Mouse (Mus musculus) ZHBTc4 (cell line): ENCODE results near the gene Serp1.

Experiments used
- DNase-seq: peaks from one replicate; pipeline ENCODE4 v3.0.0-alpha.2; 2011; ENCODE audit warnings: low read depth, low spot score

The Serp1 gene

DNA sequence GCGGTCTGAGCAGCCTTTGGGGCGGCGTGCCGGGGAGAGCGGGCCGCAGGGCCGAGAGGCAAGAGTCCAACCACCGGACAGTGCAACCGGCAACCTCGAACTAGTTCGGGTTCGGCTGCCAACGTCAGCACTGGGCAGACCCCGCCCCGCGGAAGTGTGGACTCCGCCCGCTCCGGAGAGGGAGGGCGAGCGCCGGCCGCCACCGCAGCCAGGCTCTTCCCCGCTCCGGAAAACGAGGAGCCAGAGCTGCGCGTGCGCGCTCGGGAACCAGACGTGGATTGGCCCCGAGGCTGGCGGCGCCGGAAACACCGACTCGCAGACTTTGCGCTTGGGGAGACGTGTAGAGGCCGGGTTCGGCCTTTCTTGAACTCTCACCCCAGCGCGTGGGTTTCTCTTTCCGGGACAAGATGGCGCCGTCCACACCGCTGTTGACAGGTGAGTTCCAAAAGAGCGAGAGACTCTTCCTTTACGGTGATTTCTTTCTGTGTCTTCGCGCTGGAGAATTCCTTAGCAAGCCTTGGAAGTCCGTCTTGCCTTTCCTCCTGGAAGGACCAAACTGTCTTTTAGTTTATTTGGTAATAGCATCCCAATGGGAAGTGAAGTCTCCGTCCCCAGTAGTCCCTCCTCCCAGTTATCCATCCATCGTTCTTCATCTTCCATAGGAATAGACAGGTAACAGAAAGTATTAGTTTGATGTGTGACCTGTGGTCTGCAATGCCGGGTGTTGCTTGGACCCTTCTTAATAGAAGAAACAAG lies at the start of gene Serp1, which contains the start of gene Eif2a:
Gene Serp1, minus strand, starts transcription at position 241 of the 756 bp plus-strand sequence.
Gene Eif2a, plus strand, starts transcription at position 170 of the 756 bp plus-strand sequence.
- DNase-seq: peak; percentile 99

DNA sequence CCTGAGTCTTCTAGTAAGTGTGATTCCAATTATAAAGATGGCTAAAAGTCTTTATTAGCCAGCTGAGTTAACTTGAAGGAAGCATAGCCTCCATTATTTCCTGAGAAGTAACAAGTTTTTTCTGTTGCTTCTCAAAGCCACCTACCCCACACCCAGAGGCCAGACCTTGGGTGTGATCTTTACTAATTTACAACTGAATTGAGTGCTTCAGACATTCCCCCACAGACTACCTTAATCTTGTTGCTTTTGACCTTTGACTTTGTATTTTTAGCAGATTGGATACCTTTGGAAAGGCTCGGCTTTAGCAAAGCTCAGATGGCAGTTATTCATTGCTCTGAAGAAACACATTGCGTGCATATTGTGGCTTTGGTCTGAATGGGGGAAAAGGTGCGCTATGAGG lies 45.1 kb upstream of the Serp1 start:
- peak; percentile 41 for DNase-seq

DNA sequence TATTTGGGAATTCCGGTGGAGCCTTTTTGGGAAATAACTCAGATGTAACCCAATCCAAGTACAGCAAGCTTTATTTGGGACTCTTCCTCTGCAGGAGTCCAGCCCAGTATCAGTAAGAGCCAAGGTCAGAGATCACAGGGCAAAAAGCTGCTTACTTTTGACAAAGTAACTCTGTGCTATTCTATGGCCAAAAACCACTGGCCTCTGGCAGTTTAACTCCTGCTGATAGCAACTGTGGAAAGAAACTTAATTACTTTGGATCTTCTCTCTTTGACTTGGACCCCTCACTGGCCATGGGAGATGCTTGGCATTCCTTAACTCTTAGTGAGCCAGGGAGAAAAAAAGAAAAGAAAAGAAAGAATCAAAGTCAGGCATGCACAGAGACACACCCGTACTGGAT lies 35.7 kb upstream of the Serp1 start:
- DNase-seq: peak; percentile 79

DNA sequence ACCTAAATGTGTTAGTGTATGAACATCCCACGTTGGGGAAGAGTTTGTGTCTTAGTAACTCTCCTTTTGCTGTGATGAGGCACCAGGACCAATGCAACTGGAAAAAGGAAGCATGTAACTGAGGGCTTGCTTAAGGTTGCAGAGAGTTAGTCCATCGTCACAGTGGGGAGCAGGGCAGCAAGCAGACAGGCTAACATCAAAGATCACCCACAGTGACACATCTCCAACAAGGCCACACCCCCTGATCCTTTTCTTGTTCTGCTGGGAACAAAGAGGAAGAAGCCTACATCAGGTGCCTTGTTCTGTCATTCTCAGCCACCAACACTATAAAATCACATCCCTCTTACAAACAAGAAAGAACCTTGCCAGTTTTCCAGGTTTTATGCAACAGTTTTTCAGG lies 34.2 kb upstream of the Serp1 start:
- DNase-seq: no peak

DNA sequence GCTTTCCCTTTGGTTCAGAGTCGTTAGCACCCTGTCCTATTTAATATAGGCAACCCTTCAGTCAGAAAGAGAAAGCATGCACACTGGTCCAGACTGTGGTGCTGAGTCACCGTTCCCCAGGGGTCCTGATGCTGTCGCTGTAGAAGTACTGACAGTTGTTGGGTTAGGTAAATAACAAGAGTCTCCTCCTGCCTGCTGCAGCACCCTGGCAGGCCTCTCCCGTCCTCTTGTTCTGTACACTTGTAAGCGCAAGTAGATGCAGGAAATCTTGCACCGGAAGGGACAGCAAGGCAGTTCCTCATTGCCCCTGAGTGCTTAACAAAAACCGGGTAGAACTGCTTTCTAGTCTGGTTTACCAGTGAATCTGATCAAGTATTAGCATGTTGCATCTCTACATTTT lies 31.0 kb upstream of the Serp1 start:
- DNase-seq: no peak

DNA sequence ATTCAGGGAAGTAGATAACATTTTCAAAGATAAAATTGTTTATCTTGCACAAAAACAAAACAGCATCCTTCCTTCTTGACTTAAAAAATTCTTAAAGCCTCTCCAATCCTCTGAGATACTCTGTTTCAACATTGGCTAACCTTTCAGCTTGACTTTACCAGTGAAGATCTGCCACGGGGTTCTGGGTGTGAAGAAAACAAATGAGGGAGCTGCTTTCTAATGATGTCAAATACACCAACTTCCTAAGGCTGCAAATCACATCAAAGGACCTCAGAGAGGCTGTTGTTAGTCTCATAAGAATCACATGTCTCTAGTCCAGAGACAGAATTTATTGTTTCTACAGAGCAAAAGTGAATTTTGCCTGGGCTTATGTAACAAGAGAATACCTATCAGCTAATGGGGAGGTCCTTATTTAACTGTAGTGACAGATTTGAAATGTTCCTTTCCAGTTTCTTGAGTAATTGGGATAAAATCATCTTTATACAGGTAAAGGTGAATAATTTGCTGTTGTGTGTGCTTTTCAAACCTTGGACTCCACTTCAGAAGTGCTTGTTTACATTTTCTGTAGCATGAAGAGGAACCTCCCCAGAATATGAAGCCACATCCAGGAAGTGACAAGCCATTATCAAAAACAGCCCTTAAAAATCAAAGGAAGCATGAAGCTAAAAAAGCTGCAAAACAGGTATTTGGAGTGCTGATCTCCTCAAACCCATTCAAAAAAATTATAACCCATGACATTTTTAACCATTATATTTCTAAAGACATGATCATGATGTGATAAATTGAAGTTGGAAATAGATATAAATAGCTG lies 26.5 kb upstream of the Serp1 start:
- no peak for DNase-seq

DNA sequence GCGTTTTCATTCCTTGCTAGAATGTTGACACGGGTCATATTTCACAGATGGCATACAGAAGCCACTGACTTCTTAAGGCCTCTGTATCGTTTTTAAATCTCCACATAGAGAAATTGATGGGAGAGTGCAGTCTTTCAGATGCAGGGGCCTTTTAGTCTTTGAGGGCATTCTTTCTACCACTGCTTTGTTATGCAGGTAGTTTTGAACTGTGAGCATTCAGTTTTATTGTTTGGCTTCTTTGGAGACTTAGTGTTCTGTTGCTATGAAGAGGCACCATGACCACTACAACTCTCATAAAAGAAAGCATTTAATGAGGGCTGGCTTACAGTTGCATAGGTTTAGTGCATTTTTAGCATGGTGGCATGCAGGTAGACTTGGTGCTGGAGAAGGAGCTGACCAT lies 10.9 kb upstream of the Serp1 start:
- peak; percentile 47 for DNase-seq

DNA sequence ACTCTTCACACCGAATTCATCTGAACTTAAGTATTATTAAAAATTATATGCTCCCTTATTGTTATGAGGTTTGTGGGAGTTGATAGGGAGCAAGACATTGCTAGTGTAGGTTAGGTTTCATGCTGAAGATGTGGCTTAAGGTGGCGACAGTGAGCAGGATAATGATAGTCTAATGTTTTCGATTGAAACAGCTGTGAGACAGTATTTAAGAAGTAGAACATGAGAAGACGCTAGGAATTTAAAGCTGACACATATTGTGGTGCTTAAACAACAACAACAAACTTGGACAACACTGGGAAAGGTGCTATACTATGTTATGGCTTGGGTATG lies 681 bp upstream of the Serp1 start:
- DNase-seq: peak; percentile 21

DNA sequence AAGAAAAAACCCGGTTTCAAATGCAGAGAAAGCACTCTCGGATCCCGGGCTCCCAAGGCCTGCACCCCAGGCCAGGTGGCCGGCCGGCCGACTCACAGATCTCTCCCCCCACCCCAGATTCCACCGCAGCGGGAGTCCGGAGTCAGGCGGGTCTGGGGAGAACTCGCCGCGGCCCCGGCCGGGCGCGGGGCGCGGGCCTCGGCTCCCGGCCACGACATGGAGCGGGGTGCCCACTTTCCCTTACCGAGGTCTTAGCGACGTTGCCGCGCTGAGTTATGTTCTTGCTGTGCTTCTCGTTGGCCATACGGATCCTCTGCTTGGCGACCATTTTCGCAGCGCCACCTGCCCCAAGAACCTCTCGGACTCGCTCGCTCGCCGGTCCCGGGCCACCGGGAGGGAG lies 526 bp downstream of the Serp1 start:
- peak; percentile 58 for DNase-seq

DNA sequence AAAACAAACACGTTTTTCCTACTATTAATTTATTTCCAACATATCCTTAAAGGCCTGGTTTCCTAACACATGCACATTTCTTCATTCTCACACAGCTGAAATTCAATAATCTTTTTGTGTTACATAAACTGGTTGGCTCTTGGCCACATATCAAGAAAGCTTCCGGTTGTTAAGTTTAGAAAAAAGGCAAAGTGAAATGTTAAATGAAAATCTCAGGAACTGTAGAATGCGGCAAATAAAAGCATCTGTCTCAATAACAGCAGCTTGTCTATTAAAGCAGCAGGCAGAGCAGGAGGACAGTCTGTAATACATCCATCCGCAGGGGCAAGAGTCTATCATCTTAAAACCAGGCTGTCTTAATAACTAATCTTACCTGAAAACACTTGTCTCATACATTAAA lies 1.4 kb downstream of the Serp1 start:
- no peak for DNase-seq

DNA sequence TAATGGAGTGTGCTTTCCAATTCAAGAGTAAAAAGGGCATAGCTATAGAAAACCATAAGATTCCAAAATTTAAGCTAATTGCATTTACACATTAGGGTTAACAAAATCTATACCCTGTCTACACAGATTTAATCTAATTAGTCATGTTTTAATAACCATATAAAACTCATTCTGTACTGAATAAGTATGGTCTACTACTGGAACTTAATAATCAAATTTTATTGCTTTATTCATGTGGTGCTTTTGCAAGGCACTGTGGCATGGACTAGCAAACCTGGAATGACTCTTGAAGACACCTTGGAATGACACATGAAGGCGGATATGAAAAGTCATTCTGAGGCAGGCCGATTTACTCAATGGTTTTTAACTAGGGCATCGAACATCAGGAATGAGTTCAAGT lies 2.3 kb downstream of the Serp1 start:
- DNase-seq: no peak

DNA sequence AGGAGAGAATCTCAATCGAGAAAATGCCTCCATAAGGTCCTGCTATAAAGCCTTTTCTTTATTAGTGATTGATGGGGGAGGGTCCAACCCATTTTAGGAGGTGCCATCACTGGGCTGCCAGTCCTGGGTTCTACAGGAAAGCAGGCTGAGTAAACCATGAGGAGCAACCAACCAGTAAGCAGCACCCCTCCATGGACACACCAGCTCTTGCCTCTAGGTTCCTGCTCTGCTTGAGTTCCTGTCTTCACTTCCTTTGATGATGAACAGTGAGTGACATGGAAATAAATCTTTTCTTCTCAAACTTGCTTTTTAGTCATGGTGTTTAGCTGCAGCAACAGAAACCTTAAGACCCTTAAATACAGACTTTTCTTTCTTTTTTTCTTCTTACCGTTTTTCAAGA lies 4.3 kb downstream of the Serp1 start:
- no peak for DNase-seq

DNA sequence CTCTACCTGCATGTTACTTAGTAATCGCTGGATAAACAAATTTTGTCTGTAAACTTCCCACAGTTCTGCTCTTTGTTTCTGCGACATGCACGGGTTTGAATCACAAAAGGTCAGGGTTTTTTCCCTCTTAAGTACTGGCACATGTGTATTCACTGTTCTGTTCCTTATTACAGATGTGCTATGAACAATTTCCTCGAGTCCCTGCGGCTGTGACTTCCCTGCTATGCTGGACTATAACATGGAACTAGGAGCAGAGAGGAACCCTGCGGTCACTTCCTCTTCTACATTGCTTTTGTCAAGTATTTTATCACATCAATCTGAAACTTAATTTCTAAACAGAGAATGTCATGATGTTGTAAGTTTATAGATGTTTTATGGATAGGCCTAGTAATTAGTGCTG lies 5.4 kb downstream of the Serp1 start:
- no peak for DNase-seq

DNA sequence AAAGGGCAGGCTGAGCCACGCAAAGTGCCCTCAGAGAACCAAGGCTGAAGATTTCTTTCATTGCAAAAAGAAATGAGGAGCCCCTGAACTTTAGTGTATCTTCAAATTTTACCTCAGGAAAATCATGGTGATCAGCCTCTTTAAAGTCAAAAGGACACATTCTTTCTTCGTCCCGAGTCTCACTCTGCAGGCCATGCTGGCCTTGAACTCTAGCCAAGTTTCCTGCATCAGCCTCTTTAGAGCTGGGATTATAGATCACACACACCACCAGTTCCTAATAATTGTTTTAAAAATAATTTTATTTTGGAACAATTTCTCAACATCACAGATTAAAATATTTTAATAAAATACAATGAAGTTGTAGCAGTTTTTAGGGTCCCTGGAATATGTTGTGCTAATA lies 6.2 kb downstream of the Serp1 start:
- DNase-seq: no peak

DNA sequence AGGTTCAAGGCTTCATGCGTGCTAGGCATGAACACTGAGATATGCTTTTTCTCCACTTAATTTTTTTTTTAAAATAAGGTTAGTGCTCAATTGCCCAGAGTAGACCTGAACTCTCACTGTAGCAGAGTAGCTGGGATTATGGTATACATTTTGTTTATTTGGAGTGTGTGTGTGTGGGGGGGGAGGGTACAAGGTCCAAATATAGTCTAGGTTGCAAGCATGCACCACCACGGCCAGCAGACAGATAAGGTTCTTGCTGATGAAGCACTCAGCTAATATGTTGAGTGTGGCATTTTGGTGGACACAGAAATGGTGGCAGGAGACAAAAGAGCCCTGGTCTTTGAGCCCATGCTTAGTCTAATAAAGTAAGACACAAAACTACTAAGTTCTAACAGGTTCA lies 6.7 kb downstream of the Serp1 start:
- no peak for DNase-seq

DNA sequence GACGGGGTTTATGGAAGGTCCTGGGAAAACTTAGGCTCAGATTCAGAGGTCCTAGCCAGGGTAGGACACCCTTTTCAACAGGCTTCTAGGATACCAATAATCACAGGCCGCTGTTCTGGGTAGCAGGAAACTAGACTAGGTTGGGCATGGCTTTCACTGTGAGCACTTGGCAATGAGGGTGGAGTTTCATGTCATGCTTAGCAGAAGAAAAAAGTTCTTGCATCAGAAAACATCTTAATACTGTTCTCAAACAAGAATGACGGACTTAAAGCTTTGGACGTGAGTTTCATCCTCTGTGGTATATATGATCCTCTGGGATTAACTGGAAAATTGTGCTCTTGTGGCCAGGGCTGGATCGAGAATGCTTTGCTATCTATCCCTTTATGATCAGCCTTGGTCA lies 7.9 kb downstream of the Serp1 start:
- no peak for DNase-seq

DNA sequence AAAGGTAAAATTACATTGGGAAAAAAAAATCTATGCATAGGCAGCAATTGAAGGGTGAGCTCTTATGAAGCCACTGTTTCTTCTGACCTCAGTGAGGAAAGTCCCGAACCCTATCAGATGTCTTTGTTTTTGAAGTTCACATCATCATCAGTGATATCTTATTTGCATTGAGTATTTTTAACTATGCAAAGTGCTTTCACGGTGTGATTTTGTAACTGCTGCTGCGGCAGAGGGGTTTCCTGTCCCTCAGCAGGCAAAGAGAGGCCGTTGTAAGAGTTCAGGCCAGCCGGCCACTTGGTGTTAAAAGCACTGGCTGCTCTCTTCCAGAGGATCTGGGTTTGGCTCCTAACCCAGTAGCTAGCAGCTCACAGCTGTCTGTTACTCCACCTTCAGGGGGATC lies 8.4 kb downstream of the Serp1 start:
- no peak for DNase-seq

DNA sequence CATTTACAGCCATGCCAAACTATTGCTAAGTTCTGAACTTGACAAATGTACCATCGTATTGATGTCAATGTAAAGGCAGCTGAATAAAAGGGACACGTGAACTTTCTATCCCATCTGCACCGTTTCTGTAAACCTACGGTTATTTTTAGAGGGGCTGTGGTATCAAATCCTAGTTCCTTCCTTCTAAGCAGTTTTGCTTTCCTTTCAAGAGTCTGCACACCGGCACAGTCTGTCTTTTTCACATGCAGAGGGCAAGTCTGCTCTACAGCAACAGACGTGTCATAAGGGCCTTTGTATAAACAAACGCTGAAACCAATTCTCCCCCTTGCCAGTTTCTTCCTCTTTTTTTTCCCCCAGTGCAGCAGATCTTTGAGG lies 9.1 kb downstream of the Serp1 start:
- no peak for DNase-seq

DNA sequence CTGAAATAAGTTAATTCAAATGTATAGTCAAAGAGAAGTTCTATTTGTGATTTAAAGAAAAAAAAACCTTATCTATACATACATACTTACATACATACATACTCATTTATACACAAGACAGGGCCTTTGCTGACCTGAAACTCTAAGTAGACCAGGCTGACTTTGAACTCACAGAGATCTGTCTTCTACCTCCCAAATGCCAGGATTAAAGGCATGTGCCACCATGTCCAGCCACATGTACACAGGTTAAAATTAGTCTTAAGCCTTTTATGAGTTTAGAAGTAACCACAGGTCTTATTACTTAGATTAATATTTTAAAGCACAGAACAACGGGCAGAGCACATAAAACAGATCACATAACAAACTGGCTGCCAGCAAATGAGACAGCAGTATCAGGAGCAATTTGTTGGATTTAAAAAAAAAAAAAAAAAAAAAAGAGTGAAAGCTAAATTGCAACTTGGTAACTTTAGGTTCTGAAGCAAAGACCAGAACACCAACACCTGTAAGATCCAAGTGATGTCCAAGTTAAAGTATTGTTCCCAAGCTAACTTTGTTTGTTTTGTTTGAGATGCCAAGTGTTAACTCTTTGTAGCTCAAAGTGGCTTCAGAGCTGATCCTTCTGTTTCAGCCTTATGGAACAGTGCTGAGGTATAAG lies 9.6 kb downstream of the Serp1 start:
- DNase-seq: no peak

DNA sequence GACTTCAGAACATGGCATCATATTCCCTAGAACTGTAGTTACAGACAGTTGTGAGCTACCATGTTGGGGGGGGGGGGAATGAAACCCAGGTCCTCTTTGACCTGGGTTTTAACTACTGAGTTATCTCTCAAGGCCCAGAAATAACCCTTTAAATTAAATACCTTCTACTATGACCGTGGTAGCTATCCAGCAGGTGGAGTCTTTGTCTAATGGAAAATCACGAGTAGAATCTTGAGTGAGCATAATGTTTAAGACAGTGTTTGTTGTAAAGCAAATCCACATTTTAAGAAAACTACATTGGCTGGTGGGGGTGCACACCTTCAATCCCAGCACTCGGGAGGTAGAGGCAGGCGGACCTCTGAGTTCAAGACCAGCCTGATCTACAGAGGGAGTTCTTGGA lies 12.2 kb downstream of the Serp1 start:
- no peak for DNase-seq

DNA sequence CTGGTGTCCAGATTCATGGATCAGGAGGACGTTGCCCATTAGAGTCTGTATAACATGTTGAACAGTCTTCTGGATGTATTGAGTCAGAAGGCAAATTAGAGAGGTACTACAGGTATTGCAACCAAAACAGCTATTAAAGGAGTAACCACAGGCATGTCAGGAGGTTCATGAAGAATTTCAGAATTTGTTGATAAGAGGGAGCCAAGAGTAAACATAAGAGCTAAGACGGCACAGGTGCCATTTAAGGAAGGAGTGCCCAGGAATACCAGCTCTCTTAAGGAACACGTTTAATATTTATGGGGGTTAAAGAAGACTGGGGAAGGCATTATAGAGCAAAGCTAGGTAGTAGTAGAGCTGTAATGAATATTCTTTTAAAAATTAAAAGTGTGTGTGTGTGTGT lies 13.0 kb downstream of the Serp1 start:
- no peak for DNase-seq

DNA sequence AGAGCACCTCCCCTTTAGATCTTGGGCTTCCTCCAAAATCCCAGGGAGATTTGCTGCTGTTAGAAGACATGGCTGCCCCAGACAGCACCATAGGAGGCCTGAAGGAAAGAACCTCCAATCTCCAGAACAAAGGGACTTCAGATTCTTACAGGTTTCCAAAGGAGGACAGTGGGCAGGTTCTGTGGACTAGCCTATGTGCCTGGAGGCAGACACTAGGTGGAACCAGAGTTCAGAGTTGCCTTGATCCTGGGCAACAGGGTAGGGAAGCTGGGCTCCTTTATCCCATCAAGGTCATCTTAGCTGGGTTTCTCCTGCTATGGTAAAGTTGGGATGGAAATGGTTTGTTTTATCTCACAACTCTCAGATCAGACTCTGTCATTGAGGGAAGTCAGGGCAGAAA lies 14.1 kb downstream of the Serp1 start:
- DNase-seq: peak; percentile 55
